Mouse (Mus musculus) urinary bladder, adult 18-20 months (tissue): ENCODE data around the gene Hypk.
A peak's percentile ranks its signal among the peaks of the same experiment; 100 is the strongest.

Experiments used
- DNase-seq, 2 experiments: peaks; one replicate each; pipeline ENCODE4 v3.0.0; 2022; ENCODE audit warnings: low spot score in 2 of 2, mixed read lengths in 2 of 2

Gene Hypk

DNA sequence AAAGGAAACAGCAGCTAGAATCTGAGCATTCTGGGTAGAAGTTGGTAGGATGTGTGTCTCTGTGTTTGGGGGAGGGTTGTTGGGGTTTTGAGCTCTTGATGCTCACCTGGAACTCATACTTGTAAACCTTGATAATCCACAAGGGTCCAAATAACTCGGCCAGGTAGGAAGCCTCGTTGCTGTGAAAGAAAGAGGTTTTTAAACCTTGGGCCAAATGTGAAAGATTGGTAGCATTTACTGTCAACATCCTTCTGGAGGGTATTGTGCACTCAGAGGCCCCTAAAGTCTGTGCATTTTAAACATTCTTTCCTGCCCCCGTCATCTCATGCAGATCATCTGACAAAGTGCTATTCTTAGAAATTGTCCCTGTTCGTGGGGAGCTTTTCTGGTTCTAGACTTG, at the start of gene Hypk:
TSS of gene Hypk (plus strand) at position 301 of the 400 bp plus-strand sequence.
- no peak for DNase-seq

DNA sequence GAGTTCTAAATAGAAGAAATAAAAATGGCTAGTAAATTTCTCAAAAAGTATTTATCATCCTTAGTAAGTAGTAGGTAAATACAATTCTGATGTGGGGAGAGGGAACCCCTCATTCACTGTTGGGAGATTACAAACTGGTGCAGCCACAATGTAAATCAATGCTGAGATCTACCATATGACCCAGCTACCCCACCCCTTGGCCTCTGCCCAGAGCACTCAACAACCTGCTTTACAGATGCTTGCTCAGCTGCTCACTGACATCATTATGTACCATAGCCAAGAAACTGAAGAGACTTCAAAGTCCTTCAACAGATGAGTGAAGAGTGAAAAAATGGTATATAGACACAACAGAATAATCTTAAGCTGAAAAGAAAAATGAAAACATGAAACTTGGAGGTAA, 49.8 kb upstream of the Hypk start:
- DNase-seq: no peak

DNA sequence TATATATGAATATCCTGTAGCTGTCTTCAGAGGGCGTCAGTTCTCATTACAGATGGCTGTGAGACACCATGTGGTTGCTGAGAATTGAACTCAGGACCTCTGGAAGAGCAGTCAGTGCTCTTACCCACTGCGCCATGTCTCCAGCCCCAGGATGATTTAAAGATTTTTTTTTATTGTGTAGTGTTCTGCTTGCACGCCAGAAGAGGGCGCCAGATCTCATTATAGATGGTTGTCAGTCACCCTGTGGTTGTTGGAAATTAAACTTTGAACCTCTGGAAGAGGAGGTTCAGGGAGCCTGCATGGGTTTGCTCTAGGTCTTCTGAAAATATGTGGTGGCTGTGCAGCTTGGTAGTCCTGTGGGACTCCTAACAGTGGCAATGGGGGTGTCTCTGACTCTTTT, 44.9 kb upstream of the Hypk start:
- DNase-seq: peak in 1 of 2 experiments; percentile 17

DNA sequence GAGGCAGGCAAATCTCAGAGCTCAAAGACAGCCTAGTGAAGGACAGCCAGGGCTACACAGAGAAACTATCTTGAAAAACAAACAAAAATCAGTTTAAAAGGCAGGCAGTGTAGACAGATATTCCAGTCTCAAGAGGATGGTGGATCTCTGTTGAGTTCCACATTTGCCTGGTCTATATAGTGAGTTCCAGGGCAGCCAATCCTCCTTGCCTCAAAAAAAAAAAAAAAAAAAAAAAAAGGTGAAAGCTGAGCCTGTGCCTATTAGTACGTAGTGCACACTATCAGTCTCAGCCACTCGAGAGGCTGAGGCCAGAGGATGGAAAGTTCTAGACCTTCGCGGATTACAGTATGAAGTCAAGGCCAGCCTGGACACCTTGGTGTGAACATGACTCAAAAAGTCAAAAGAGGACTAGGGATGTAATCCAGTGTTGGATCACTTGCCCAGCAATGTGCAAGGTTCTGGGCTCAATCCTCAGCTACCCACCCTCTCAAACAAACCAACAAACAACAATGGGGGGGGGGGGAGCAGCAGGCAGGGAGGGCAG, 40.2 kb upstream of the Hypk start:
- no peak for DNase-seq

DNA sequence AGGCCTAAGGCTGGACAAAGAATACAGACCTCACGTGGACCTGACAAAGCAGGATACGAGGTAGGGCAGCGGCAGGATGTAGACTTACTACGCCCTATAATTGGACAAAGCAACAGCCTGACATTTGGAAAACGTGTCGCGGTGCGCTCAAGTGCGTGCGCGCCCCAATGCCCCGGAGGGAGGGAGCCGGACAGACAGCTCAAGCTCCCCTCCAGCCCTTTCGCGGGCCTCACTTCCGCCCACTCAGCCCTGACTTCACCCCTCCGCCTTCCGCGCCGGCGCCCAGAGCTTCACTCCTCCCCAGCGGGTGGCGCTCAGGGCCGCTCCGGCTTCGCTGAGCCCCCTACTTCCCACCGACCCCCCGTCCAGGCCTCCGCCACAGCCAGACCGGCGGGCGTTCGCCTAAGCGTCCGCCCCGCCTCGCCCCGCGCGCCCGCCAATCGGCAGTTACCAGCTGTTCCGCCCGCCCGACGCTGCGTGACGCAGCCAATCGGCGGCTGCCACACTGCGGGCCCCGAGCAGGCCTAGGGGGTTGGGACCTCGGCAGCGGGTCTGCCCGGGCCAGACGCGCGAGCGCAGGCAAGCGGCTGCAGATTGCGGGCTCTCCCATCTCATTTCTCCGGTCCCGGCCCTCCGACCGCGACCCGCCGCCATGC, 39.6 kb upstream of the Hypk start, which contains the start of the genes Pdia3 and Catsper2:
TSS of gene Pdia3 (plus strand) at position 389 of the 656 bp plus-strand sequence.
TSS of gene Catsper2 (minus strand) at position 406 of the 656 bp plus-strand sequence.
- peak; percentile 89 to 96 for DNase-seq

DNA sequence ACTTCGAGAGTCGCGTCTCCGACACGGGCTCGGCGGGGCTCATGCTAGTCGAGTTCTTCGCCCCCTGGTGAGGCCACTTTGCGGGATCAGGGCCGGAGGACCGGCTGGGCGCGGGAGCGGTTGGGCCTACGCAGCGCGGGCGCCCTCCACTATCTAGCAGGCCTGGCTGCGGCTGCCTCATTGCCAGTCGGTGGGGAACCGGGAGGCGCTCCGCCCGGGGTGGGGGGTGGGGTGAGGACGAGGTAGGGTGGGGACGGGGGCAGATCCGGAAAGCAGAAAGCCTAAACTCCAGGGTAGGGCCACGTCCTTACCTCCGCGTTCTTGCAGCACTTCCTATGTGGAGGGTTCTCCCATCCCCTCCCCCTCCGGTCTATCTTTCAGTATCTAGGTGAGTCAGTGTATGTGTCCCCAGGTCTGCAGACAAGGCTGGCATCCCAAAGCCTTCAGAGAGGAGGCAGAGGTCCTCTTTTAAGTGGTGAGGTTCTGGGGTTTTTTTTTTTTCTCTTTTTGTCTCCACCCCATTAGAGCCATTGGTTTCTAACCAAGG, 38.9 kb upstream of the Hypk start:
- peak in 1 of 2 experiments; percentile 41 for DNase-seq

DNA sequence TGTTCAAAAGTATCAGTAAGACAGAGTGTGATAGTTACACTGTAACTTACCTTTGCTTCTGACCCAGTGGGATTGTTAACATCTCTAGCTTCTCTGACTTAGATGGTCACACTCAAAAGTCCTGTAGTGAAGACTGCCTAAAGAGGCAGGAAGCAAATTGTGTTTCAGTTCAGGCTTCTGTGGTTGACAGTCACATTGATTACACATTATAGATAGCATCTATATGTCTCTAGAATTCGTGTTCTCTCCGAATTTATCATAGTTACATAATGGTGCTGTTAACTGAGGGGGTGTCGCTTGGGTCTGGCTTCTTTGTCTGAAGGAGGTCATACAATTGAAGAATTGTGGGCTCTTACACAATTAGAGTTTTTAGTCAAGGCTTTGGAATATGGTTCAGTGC, 38.0 kb upstream of the Hypk start:
- DNase-seq: no peak

DNA sequence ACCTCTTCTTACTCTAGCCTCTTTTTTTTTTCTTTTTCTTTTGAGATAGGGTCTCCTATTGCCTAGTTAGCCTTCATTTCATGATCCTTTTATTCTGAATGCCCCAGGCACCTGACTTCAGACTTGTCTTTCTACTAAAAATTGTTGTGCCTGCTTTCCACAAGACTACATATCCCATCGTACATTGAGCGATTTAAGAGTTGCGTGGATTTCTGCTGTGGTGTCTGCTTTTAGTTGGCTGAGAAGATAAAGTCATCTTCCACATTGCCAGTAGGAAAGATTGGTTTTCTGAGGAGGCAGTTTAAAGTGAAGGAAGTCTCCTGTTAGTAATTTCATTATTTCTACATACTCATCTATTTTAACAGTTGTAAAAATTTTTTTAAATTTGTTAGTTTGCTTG, 37.5 kb upstream of the Hypk start:
- DNase-seq: no peak

DNA sequence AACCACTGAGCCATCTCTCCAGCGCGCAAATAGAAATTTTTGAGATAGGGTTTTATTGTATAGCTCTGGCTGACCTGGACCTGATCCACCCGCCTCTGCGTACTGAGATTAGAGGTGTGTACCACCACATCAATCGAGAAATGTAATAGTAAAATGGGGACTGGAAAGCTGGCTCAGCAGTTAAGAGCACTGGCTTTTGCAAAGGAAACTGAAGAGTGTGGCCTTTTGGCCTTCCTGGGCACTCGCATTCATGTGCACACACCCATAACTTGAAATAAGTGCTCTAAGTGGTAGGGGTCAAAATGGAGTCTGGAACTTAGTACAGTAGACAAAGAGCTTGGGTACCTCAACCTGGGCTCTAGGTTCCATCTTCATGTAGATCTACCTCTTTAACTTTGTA, 36.7 kb upstream of the Hypk start:
- no peak for DNase-seq

DNA sequence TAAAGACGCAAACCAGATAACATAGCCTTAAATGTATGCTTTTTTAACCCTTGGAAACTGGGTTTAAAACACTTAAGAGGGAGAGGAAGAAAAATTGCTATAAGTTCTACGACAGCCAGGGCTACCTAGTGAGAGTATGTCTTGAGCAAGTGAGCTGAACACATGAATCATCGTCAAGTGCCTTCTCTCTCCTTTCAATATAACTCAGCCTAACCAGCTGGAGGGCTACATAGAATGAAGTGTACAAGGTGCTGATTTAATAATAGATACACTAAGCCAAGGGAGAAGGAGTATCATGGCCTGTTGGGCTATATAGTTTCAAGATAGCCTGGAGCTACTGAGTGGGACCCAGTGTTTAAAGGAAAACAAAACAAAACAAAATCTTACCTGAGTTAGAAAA, 34.6 kb upstream of the Hypk start:
- DNase-seq: no peak

DNA sequence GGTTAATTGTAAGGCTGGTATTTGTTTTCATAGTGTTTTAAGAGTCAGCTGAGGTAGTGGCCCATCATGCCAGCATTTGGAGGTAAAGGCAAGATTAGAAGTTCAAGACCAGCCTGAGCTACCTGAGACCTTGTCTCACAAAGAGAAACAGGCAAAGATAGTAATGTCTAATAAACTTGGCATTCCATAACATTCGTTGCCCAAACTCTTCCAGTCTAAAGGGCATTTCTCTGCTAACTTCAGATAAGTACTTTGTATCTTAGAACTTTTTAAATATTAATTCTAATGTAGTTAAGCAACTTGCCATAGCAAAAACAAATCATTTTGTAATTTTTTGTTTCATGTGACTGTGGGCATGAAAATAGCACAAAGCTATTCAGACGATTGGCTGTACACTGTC, 29.9 kb upstream of the Hypk start:
- DNase-seq: no peak

DNA sequence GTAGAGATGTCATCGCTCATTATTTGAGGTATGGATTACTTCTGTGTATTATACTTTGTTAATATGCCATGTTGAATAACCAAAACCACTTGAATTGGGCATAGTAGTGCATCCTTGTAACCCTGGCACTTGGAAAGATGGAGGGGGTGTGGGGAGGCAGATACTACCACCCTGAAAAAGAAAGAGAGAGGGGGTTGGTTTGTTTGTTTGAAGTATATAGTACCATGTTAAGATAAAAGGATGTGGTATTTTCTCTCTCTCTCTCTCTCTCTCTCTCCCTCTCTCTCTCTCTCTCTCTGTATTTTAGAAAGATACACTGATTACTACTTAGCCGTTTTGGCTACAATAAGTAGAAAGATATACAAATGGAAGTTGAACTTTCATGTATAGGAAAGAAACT, 27.2 kb upstream of the Hypk start:
- no peak for DNase-seq

DNA sequence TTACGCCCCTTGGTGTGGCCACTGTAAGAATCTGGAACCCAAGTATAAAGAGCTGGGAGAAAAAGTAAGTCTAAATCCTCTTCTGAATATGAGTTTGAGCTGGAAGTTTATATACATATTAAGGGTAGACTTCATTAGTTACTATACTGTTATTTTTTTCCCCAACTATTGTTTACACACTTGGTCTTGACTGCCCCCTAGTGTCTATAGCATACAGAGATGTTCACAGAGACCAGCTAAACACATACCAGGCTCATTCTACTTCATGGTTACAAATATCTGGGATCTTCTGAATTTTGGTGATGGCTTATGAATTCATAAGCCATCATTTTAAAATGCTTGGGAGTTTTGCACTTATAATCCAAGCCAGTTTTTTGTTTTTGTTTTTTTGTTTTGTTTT, 18.2 kb upstream of the Hypk start:
- DNase-seq: no peak

DNA sequence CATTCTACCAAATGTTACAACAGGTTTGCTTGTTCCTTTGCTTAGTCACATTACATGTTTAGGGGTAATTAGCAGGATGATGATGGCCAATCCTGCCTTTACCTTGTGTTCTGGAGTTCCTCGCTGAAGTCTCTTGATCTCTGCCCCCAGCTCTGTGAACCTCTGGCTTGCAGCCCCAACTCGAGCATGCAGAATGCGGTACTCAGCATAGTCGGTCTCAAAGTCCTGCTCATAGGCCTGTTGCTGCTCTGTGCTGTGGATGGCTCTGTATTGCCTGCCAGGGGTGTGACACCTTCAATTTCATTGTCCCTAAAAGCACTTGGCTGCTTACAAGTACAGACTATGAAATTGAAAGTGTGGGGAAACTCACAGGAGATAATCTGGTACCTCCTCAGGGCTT, 13.3 kb upstream of the Hypk start:
- no peak for DNase-seq

DNA sequence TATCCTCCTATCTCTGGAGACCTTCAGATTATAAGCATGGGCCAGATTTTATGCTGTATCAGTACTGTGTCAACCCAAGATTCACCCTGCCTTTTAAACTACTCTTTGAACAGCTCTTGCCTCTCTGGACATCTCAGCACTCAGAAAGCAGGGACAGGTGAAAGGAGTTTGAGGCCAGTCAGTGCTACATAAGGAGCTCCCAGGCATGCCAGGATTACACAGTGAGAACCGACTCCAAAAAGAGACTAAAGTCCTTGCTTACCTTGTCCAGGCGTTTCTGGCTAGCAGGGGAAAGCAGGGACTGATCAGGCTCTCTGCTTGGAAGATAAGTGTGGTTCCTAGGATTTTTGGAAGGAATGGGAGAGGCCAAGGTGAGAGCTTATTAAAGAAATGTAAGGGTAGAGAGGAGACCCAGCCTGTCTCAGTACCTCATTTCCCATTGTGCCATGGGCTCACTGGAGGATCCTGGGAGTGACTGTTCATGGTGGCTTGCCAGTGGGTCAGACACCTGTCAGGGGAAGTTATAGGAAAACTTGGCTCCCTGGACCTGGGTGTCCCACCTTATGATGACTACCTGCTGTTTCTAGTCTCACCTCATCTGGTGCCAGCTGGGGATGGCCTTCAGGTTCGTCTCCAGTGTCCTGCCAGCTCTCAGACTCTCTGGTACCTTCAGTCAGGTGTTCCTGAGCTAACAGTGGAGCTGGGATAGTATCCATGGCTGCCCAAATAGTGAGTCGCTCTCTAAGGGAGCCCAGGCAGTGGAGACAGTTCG, 12.1 kb upstream of the Hypk start:
- DNase-seq: no peak

DNA sequence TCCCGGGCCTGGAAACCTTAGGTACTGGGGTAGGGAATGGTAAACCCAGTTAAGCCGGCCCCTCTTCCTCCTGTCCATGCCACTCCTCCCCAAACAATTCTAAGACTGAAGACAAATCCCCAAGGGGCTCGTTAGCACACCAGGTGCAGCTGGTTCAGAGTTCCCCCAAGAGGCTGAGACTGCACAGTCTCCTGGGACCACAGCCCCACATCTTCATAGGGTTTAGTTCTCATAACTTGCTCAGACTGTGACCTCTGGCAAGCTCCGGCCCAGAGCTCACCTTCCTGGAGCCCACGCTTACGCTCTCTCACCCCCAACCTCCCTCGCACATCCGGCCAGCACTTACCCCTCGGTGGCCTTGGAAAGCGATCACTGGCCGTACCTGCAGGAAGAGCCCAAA, 11.3 kb upstream of the Hypk start:
- DNase-seq: no peak

DNA sequence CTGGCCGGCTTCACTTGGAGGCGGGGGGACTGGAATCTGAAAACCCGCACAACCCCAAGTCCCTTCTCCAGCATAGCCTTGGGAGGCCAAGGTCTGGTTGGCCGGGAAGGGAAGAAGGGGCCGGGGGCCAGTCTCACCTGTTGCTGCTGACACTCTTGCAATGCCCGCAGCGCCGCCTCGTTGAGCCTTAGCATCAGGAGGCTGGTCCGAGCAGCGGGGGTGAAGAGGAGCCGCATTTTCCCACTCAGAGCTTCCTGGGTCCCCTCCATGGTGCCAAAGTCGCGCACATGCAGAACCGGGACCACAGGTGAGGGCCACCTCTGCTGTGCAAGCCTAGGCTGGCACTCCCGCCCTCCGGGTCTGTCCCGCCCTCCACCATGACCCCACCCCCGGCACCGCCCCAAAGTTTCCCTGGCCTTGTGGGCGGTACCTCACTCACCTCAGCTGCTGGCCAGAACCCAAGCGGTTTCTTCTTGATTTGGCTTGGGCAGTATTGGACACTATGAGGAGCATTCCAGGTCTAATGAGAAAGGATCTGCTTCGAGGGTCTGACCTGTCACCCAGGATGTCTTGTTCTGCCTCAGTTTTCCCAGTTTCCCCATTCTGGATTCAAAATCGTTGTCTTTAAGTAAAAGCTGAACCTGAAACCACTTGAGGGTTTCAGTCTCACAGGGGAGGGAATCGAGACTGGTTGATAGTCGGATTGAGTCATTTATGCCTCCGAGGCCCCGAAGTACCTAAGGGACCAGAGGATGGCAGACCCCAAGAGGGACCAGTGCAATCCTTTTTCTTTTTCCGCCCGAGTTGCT, 10.6 kb upstream of the Hypk start:
- peak; percentile 76 for DNase-seq

DNA sequence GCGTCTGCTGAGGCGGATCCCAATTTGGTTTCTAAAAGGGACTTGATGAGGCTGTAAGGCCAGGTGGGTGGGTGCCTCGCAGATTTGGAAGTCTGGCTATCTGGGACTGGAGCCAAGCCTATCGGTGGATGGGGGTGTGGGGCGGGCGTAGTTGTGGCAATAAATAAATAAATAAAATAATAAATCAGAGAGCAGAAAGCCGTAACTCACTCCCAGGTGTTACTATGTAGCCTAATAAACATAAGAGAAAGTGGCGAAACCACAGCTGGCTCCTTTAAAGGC, 10.1 kb upstream of the Hypk start:
- DNase-seq: no peak

DNA sequence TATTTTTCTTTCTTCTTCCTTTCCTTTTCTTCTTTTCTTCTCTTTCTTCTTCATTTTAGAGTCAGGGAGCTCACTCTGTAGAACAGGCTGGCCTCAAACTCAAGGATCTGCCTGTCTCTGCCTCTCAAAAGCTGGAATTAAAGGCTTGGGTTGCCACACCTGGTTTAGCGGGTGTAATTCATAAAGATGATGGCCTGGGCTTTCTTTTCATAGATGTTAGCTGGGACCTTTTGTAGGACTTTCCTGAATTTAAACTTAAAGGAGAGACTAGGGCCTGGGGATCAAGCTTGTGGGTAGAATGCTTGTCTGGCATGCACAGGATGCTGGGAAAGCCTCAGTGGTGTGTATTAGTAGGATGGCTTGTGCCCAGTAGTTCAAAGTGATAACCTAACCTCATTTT, 8.9 kb upstream of the Hypk start, which contains the start of gene Ell3:
TSS of gene Ell3 (minus strand) at position 101 of the 400 bp plus-strand sequence.
- DNase-seq: no peak

DNA sequence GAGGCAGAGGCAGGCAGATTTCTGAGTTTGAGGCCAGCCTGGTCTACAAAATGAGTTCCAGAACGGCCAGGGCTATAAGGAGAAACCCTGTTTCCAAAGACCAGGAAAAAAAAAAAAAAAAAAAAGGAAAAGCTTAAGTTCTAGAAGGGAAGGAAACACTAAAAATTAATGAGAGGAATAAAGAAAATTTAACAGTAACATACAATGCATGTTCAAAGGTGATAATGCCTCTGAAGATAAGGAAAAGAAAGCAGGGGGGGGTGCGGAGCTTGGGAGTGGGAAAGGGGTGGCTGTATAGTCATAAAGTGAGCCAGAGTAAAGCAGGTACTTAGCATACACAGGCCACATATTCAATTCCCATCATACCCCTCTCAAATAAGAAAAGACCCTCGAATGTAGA, 8.0 kb upstream of the Hypk start:
- DNase-seq: no peak

DNA sequence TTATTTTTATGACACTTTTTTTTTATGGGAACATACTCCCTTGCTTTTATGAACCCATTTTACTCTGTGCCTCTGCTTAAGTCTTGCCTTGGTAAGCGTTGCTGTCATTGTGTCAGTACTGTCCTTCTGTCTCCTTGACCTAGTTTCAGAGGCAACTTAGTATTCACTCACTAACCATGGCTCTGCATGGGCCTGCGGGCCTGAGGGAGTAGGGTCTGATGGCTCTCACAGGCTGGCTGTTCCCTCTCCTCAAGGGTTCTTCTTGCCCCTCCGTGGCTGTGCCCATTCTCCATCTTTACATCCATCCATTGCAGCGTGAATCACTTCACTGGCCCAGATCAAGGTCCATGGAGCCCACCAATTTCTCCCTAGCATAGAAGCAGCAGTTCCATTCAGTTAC, 6.6 kb upstream of the Hypk start:
- no peak for DNase-seq

DNA sequence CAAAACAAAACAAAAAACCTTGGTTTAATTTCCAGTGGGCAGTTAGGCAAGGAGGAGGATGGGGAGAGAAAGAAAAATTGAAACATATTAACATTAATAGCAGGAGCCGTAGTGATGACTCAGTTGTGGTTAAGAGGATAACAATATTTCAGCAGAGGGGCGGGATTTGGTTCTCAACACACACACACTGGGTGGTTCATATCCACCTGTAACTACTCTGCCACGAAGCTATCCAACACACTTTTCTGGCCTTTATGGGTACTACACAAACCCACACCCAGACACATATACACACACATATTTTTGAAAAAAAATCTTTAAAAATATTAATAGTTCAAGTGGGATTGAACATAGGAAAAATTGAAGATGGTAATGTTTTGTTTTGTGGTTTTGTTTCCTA, 6.1 kb upstream of the Hypk start:
- no peak for DNase-seq
